Mouse (Mus musculus) liver, postnatal 0 days (tissue): Measurements from ENCODE around the gene Sacm1l. TPM values are rescaled to one million over a fixed set of nuclear protein-coding genes. Genes with fewer than 3 reads are reported as not detected.

Experiments used
- ATAC-seq: fragments of 200-750 bp; cut with Nextera tagmentation; 2 replicates; pipeline ENCODE4 v1.8.0; 2017; ENCODE audit warnings: mild to moderate bottlenecking, moderate library complexity
- DNase-seq: peaks from one replicate; pipeline ENCODE4 v3.0.0-alpha.2; 2016
- H3K27ac ChIP-seq: fragments of 300-500 bp; sonication (generic); 2 replicates; pipeline ENCODE4 v1.5.1; 2014; ENCODE audit warnings: antibody characterized with exemption, moderate library complexity, mild to moderate bottlenecking, low read depth
- H3K27me3 ChIP-seq: fragments of 300-500 bp; sonication (generic); 2 replicates; pipeline ENCODE4 v1.6.1; 2014; ENCODE audit warnings: low read length, control low read depth, mixed read lengths; ENCODE audit not compliant: insufficient read depth
- H3K36me3 ChIP-seq: fragments of 300-500 bp; sonication (generic); replicated peaks from 2 replicates; pipeline ENCODE4 v1.6.1; 2014; ENCODE audit warnings: mild to moderate bottlenecking, control low read depth, low read length, moderate library complexity, mixed read lengths; ENCODE audit not compliant: insufficient read depth
- H3K4me1 ChIP-seq: fragments of 300-500 bp; sonication (generic); 2 replicates; pipeline ENCODE4 v1.6.1; 2014; ENCODE audit warnings: antibody characterized with exemption, mild to moderate bottlenecking, control low read depth; ENCODE audit not compliant: insufficient read depth
- H3K4me2 ChIP-seq: fragments of 300-500 bp; sonication (generic); 2 replicates; pipeline ENCODE4 v1.6.1; 2014; ENCODE audit warnings: low read depth, mild to moderate bottlenecking, low read length, moderate library complexity, mixed read lengths
- H3K4me3 ChIP-seq: fragments of 300-500 bp; sonication (generic); 2 replicates; pipeline ENCODE4 v1.5.1; 2014; ENCODE audit warnings: low read depth, low read length
- H3K9ac ChIP-seq: fragments of 300-500 bp; sonication (generic); replicated peaks from 2 replicates; pipeline ENCODE4 v1.6.1; 2014; ENCODE audit warnings: mild to moderate bottlenecking, moderate library complexity
- H3K9me3 ChIP-seq: fragments of 300-500 bp; sonication (generic); 2 replicates; pipeline ENCODE4 v1.6.1; 2016; ENCODE audit warnings: mild to moderate bottlenecking, control low read depth, low read length, mixed read lengths
- CTCF ChIP-seq: sonication (generic); IDR thresholded peaks from 2 replicates; pipeline ENCODE4 v1.5.1; 2016; ENCODE audit warnings: antibody characterized with exemption, low read depth
- EP300 ChIP-seq: IDR thresholded peaks from 2 replicates; pipeline ENCODE4 v1.6.1; 2016; ENCODE audit warnings: antibody characterized with exemption, low read depth, mild to moderate bottlenecking
- WGBS: fragments of 180-500 bp; shearing (Covaris S2); extraction: QIAGEN DNeasy Blood & Tissue Kit; methylation state at CpG from one replicate; pipeline ENCODE4 v1.1.7; 2014; ENCODE audit not compliant: insufficient replicate concordance; 5-methylcytosine and 5-hydroxymethylcytosine counted together
- polyA plus RNA-seq: library from polyadenylated mRNA; unstranded; fragments of >200 nt; fragmentation: Nextera tagmentation; extraction: Ambion mirVana; gene quantifications from 2 replicates; pipeline ENCODE4 v1.2.1, GENCODE M21; 2015

Sacm1l gene
- polyA plus RNA-seq, 1 experiment from 2014 or later: 22.2 TPM

- Histone ChIP-seq H3K4me3 (no peak overlapping the region), H3K4me1 (peaks cover 20% of the 10 kb centered on the region), H3K4me2 (peak overlapping the region; percentile 42), H3K27me3 (no peaks in the 10 kb centered on the region), H3K36me3 (peaks cover 17% of the 10 kb centered on the region), H3K9me3 (no peaks in the 10 kb centered on the region), H3K9ac (no peak overlapping the region), H3K27ac (peak overlapping the region; percentile 39; the same call in 1 of the 2 replicates)
- peak; percentile 62 for DNase-seq
- TF ChIP-seq CTCF (no peak), EP300 (no peak)
- WGBS: 40% methylated on average over 13 of the region's 13 CpGs
- ATAC-seq: peak; percentile 75
Observed at GRCm38 (mm10) chr9:123496665-123497064, 32.9 kb upstream of the Sacm1l start.

GRCm38 (mm10) chr9:123497906-123498305 is 31.7 kb upstream of the Sacm1l start:
- Histone ChIP-seq H3K27ac (no peak overlapping the region), H3K4me3 (no peak overlapping the region), H3K27me3 (no peaks in the 10 kb centered on the region), H3K9ac (no peak overlapping the region), H3K9me3 (no peaks in the 10 kb centered on the region), H3K36me3 (peaks cover 24% of the 10 kb centered on the region), H3K4me2 (no peak overlapping the region), H3K4me1 (peaks cover 9% of the 10 kb centered on the region)
- no peak for TF ChIP-seq CTCF
- no peak for TF ChIP-seq EP300
- 43% methylated on average over 5 of the region's 5 CpGs for WGBS
- peak; percentile 28; the same call in 1 of the 2 replicates for ATAC-seq
- DNase-seq: peak; percentile 36

- Histone ChIP-seq H3K36me3 (peaks cover 40% of the 10 kb centered on the region), H3K27me3 (no peaks in the 10 kb centered on the region), H3K27ac (no peak overlapping the region), H3K9ac (no peak overlapping the region), H3K9me3 (no peaks in the 10 kb centered on the region), H3K4me2 (no peak overlapping the region), H3K4me1 (peaks cover 5% of the 10 kb centered on the region; the same call in 1 of the 2 replicates), H3K4me3 (no peak overlapping the region)
- DNase-seq (no peak), ATAC-seq (no peak)
- TF ChIP-seq EP300 (no peak), CTCF (no peak)
- 74% methylated on average over 4 of the region's 4 CpGs for WGBS
Observed at GRCm38 (mm10) chr9:123500480-123500879, 29.1 kb upstream of the Sacm1l start.

GRCm38 (mm10) chr9:123503171-123503834 is 26.3 kb upstream of the Sacm1l start:
- Histone ChIP-seq H3K4me1 (no peaks in the 10 kb centered on the region; the same call in 1 of the 2 replicates), H3K9me3 (no peaks in the 10 kb centered on the region), H3K27ac (no peak overlapping the region), H3K27me3 (no peaks in the 10 kb centered on the region), H3K9ac (no peak overlapping the region), H3K4me3 (no peak overlapping the region), H3K4me2 (no peak overlapping the region), H3K36me3 (peaks cover 43% of the 10 kb centered on the region)
- WGBS: 85% methylated on average over 5 of the region's 5 CpGs
- ATAC-seq: no peak
- DNase-seq: no peak
- TF ChIP-seq CTCF (no peak), EP300 (no peak)

GRCm38 (mm10) chr9:123504325-123504724 is 25.2 kb upstream of the Sacm1l start:
- TF ChIP-seq CTCF: peak; percentile 99
- TF ChIP-seq EP300: no peak
- peak; percentile 69 for DNase-seq
- Histone ChIP-seq H3K9me3 (no peaks in the 10 kb centered on the region), H3K9ac (no peak overlapping the region), H3K27ac (no peak overlapping the region), H3K4me2 (no peak overlapping the region), H3K36me3 (peaks cover 40% of the 10 kb centered on the region), H3K4me3 (no peak overlapping the region), H3K4me1 (no peaks in the 10 kb centered on the region; the same call in 1 of the 2 replicates), H3K27me3 (no peaks in the 10 kb centered on the region)
- ATAC-seq: peak; percentile 90
- WGBS: 8% methylated on average over 2 of the region's 2 CpGs

GRCm38 (mm10) chr9:123505598-123505997 is 24.0 kb upstream of the Sacm1l start:
- Histone ChIP-seq H3K36me3 (peaks cover 44% of the 10 kb centered on the region), H3K4me3 (no peak overlapping the region), H3K4me2 (no peak overlapping the region), H3K4me1 (peaks cover 6% of the 10 kb centered on the region), H3K9me3 (no peaks in the 10 kb centered on the region), H3K27me3 (no peaks in the 10 kb centered on the region), H3K9ac (no peak overlapping the region), H3K27ac (no peak overlapping the region)
- 65% methylated on average over 1 of the region's 1 CpGs for WGBS
- no peak for DNase-seq
- TF ChIP-seq EP300 (no peak), CTCF (no peak)
- ATAC-seq: no peak
